Mouse (Mus musculus): ENCODE measurements around the gene Rxra.

GRCm38 (mm10) chr2:27710871-27711382 lies 34.7 kb downstream of the Rxra start:
- TF ChIP-seq CTCF (IDR thresholded peaks at IDR 0.05; ENCODE audit: control insufficient read depth, insufficient read depth, low read length) (no peak), POLR2A (IDR thresholded peaks at IDR 0.05; ENCODE audit: borderline replicate concordance, control insufficient read depth, low read depth, low read length) (no peak)

Data from bone marrow, adult 2 months (tissue).